Mouse (Mus musculus) midbrain, embryonic 11.5 days (tissue): ENCODE measurements around the gene Pa2g4. TPM values are rescaled to one million over a fixed set of nuclear protein-coding genes. Genes with fewer than 3 reads are reported as not detected.

Source experiments
- ATAC-seq: fragments of 200-750 bp; cut with Nextera tagmentation; 2 replicates; pipeline ENCODE4 v1.8.0; 2017; ENCODE audit warnings: moderate TSS enrichment, moderate library complexity; ENCODE audit not compliant: low FRiP score
- DNase-seq: peaks from one replicate; pipeline ENCODE4 v3.0.0; 2015; ENCODE audit warnings: low spot score; ENCODE audit errors: missing footprints
- H3K27ac ChIP-seq: fragments of 300-500 bp; sonication (generic); 2 replicates; pipeline ENCODE4 v1.5.1; 2014; ENCODE audit warnings: low read depth, low read length
- H3K27me3 ChIP-seq: fragments of 300-500 bp; sonication (generic); 2 replicates; pipeline ENCODE4 v1.6.1; 2014; ENCODE audit warnings: mild to moderate bottlenecking, low read length, moderate library complexity, mixed read lengths; ENCODE audit not compliant: control insufficient read depth, insufficient read depth
- H3K36me3 ChIP-seq: fragments of 300-500 bp; sonication (generic); 2 replicates; pipeline ENCODE4 v1.6.1; 2014; ENCODE audit warnings: mild to moderate bottlenecking, low read length, moderate library complexity, mixed read lengths; ENCODE audit not compliant: control insufficient read depth, insufficient read depth
- H3K4me1 ChIP-seq: fragments of 300-500 bp; sonication (generic); 2 replicates; pipeline ENCODE4 v1.6.1; 2014; ENCODE audit warnings: low read length; ENCODE audit not compliant: control insufficient read depth, insufficient read depth
- H3K4me2 ChIP-seq: fragments of 300-500 bp; sonication (generic); 2 replicates; pipeline ENCODE4 v1.6.1; 2014; ENCODE audit warnings: mild to moderate bottlenecking, moderate library complexity
- H3K4me3 ChIP-seq: fragments of 300-500 bp; sonication (generic); 2 replicates; pipeline ENCODE4 v1.5.1; 2014; ENCODE audit warnings: low read depth, low read length
- H3K9ac ChIP-seq: fragments of 300-500 bp; sonication (generic); 2 replicates; pipeline ENCODE4 v1.6.1; 2014; ENCODE audit warnings: low read length
- H3K9me3 ChIP-seq: fragments of 300-500 bp; sonication (generic); 2 replicates; pipeline ENCODE4 v1.6.1; 2016; ENCODE audit warnings: low read length; ENCODE audit not compliant: control insufficient read depth
- whole genome bisulfite sequencing: fragments of 180-500 bp; shearing (Covaris S2); extraction: QIAGEN DNeasy Blood & Tissue Kit; methylation state at CpG from one replicate; pipeline ENCODE4 v1.1.7; 2014; 5-methylcytosine and 5-hydroxymethylcytosine counted together
- polyA plus RNA-seq: library from polyadenylated mRNA; unstranded; fragments of >200 nt; fragmentation: Nextera tagmentation; extraction: Ambion mirVana; gene quantifications from 2 replicates; pipeline ENCODE4 v1.2.1, GENCODE M21; 2014

Pa2g4 gene
- polyA plus RNA-seq, 1 experiment from 2014 or later: 249 TPM

GRCm38 (mm10) chr10:128584386-128584785 is 18.6 kb upstream of the Pa2g4 start:
- 12% methylated on average over 4 of the region's 4 CpGs for WGBS
- no peak overlapping the region for H3K4me3 ChIP-seq
- no peaks in the 10 kb centered on the region for H3K9me3 ChIP-seq
- no peak overlapping the region for H3K9ac ChIP-seq
- peaks cover 28% of the 10 kb centered on the region for H3K27me3 ChIP-seq
- H3K4me2 ChIP-seq: no peak overlapping the region
- H3K36me3 ChIP-seq: no peaks in the 10 kb centered on the region
- H3K4me1 ChIP-seq: peaks cover 4% of the 10 kb centered on the region; the same call in 1 of the 2 replicates
- ATAC-seq: no peak
- DNase-seq: no peak
- H3K27ac ChIP-seq: no peak overlapping the region

DNA sequence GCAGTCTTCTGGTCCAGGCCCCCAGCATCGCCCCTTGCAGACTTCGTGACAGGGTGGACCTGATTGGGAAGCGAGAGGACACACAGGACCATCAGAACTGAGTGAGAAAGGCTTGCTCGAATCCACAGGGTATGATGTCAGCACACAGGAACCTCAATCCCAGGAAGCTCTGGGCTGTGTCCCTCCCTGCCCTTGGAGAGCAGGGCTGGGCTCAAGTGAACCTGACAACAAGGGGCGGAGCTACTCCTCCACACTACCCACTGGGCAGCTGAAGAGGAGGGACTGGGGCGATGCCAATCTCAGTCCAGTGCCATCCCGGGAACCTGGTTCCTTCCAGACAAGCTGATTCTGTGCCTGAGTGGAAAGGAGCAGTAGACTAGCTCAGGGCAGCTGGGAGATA is 17.9 kb upstream of the Pa2g4 start:
- no peaks in the 10 kb centered on the region for H3K36me3 ChIP-seq
- no peaks in the 10 kb centered on the region for H3K9me3 ChIP-seq
- DNase-seq: no peak
- H3K4me2 ChIP-seq: no peak overlapping the region
- no peak overlapping the region for H3K27ac ChIP-seq
- no peak overlapping the region for H3K4me3 ChIP-seq
- ATAC-seq: no peak
- H3K4me1 ChIP-seq: no peaks in the 10 kb centered on the region
- H3K27me3 ChIP-seq: peaks cover 21% of the 10 kb centered on the region
- no peak overlapping the region for H3K9ac ChIP-seq
- 20% methylated on average over 7 of the region's 7 CpGs for WGBS

DNA sequence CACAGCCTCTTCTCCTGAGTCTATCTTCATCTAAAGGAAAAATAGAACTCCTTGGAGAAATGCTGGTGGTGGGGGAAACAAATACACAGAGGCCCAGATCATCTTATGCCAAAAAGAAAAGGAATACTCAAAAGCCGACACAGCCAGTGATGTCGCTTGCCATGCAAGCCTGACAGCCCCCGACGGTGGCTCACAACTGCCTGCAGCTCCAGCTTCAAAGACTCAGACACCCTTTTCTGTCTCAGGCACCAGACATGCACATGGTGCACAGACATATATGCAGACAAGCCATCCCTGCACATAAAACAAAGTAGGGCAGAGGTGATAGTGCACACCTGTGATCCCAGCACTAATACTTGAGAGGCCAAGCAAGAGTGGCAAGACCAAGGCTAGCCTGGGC is 13.9 kb upstream of the Pa2g4 start:
- Histone ChIP-seq H3K4me1 (no peaks in the 10 kb centered on the region), H3K27ac (no peak overlapping the region), H3K27me3 (no peaks in the 10 kb centered on the region), H3K9ac (no peak overlapping the region), H3K4me2 (no peak overlapping the region), H3K9me3 (no peaks in the 10 kb centered on the region; the same call in 1 of the 2 replicates), H3K4me3 (no peak overlapping the region), H3K36me3 (no peaks in the 10 kb centered on the region)
- WGBS: 88% methylated on average over 4 of the region's 4 CpGs
- ATAC-seq (no peak), DNase-seq (no peak)

DNA sequence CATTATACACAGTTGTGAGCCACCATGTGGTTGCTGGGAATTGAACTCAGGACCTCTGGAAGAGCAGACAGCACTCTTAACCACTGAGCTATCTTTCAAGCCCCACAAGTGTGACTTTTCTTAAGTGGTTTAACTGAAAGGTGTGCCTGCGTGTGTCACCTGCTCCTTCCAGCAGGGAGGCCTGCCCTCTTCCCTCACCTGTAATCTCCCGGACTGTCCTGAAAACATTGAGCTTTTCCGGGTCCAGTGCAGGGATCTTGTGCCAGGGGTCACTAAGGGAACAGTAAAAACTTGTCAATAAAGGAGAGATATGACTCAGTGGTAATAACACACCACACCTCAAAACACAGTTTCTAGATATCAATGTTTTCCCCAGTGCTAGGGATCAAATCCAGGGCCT is 13.5 kb upstream of the Pa2g4 start:
- no peaks in the 10 kb centered on the region; the same call in 1 of the 2 replicates for H3K9me3 ChIP-seq
- 77% methylated on average over 3 of the region's 3 CpGs for WGBS
- no peak overlapping the region for H3K4me2 ChIP-seq
- H3K27me3 ChIP-seq: no peaks in the 10 kb centered on the region
- DNase-seq: no peak
- H3K27ac ChIP-seq: no peak overlapping the region
- H3K4me3 ChIP-seq: no peak overlapping the region
- no peak for ATAC-seq
- H3K4me1 ChIP-seq: no peaks in the 10 kb centered on the region
- H3K9ac ChIP-seq: no peak overlapping the region
- no peaks in the 10 kb centered on the region for H3K36me3 ChIP-seq

DNA sequence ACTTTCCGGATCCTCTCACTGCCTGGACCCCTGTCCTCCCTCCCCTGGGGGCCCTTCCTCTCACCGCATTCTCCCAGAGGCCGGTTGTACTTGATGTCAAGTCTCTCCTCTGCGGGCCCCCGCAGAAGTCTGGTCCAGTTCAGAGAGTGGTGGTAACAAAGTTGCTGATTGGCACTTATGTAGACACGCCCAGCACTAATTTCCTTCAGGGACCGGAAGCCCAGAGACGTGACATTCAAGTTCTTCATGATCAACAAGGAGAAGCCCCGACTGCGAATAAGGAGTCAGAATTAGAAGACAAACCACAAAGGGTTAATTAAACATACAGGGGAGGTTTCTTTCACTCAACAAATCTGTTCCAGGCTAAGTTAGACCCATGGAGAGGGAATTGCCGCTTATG is 12.5 kb upstream of the Pa2g4 start:
- Histone ChIP-seq H3K36me3 (no peaks in the 10 kb centered on the region), H3K4me3 (no peak overlapping the region), H3K9me3 (no peaks in the 10 kb centered on the region; the same call in 1 of the 2 replicates), H3K9ac (no peak overlapping the region), H3K27ac (no peak overlapping the region), H3K4me2 (no peak overlapping the region), H3K4me1 (no peaks in the 10 kb centered on the region), H3K27me3 (no peaks in the 10 kb centered on the region)
- ATAC-seq (no peak), DNase-seq (no peak)
- WGBS: 81% methylated on average over 11 of the region's 11 CpGs

GRCm38 (mm10) chr10:128575063-128575462 is 9.3 kb upstream of the Pa2g4 start:
- H3K36me3 ChIP-seq: no peaks in the 10 kb centered on the region
- H3K4me2 ChIP-seq: no peak overlapping the region
- DNase-seq: no peak
- no peaks in the 10 kb centered on the region for H3K27me3 ChIP-seq
- WGBS: 98% methylated on average over 2 of the region's 2 CpGs
- no peak overlapping the region for H3K27ac ChIP-seq
- no peak for ATAC-seq
- H3K9me3 ChIP-seq: no peaks in the 10 kb centered on the region; the same call in 1 of the 2 replicates
- no peaks in the 10 kb centered on the region for H3K4me1 ChIP-seq
- H3K9ac ChIP-seq: no peak overlapping the region
- no peak overlapping the region for H3K4me3 ChIP-seq

DNA sequence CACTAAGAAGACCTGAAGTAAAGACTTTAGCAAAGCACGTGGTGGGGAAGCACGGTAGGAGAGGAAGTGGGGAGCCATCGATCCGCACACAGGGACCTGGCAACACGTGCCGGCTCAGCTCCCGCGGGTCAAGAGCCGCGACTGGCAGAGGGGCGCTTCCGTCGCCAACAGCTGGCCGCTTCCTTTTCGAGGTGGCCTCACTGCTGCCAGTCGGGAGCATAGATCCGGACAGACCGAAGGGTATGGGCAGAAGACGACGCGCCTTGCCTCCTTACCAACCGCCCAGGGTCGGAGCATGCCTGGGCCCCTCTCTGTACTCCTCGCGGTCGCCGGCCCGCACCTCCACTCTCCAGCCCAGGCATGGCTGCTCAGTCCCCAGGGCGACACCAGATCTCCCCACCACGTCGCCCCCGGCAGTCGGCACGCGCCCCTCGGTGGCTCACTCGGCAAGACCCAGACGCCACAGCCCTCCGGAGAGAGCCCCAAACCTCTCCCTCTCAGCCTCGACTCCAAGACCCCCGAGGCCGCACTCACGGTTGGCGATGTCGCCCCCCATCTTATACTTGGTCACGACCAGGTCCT is 490 bp downstream of the Pa2g4 start:
- Histone ChIP-seq H3K36me3 (peaks cover 20% of the 10 kb centered on the region), H3K4me2 (peak overlapping the region; percentile 96), H3K9ac (peak overlapping the region; percentile 90), H3K27ac (peak overlapping the region; percentile 56), H3K9me3 (no peaks in the 10 kb centered on the region), H3K27me3 (no peaks in the 10 kb centered on the region), H3K4me1 (peaks cover 14% of the 10 kb centered on the region), H3K4me3 (peak overlapping the region; percentile 89)
- under 1% methylated on average over 46 of the region's 46 CpGs for WGBS
- ATAC-seq: peak; percentile 55
- peak; percentile 92 for DNase-seq

DNA sequence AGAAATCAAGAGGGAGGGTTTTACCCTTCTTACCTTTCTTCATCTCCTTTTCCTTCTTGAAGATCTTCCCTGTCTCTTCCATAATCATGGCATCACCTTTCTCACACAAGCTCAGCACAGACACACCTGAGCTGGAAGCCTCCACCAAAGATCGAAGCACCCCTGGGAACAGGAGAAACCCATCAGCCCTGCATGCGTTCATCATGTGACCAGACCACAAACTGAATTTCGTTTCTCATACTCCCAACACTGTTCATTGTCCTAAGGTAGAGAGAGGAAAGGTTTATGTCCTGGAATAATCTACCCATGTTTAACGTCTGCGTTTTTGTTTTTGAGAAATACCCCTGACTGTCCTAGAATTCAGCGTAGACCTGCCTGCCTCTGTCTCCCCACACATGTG is 2.2 kb downstream of the Pa2g4 start:
- no peak overlapping the region for H3K27ac ChIP-seq
- no peak for ATAC-seq
- no peak overlapping the region for H3K4me3 ChIP-seq
- peaks cover 14% of the 10 kb centered on the region for H3K4me1 ChIP-seq
- DNase-seq: no peak
- H3K9ac ChIP-seq: no peak overlapping the region
- H3K9me3 ChIP-seq: no peaks in the 10 kb centered on the region
- H3K36me3 ChIP-seq: peaks cover 35% of the 10 kb centered on the region
- 0 out of 2 replicates have a peak overlapping the region, but pooled peaks have one; percentile 0 for H3K4me2 ChIP-seq
- WGBS: 91% methylated on average over 6 of the region's 6 CpGs
- H3K27me3 ChIP-seq: no peaks in the 10 kb centered on the region

GRCm38 (mm10) chr10:128556963-128557362 is 8.8 kb downstream of the Pa2g4 start:
- H3K9ac ChIP-seq: no peak overlapping the region
- H3K36me3 ChIP-seq: peaks cover 32% of the 10 kb centered on the region
- no peak for DNase-seq
- no peaks in the 10 kb centered on the region for H3K9me3 ChIP-seq
- H3K4me2 ChIP-seq: no peak overlapping the region
- WGBS: 90% methylated on average over 6 of the region's 6 CpGs
- H3K4me1 ChIP-seq: no peaks in the 10 kb centered on the region
- no peak overlapping the region for H3K4me3 ChIP-seq
- H3K27me3 ChIP-seq: no peaks in the 10 kb centered on the region
- no peak overlapping the region for H3K27ac ChIP-seq
- ATAC-seq: no peak
